Mouse (Mus musculus) megakaryocyte, embryonic 14.5 days (primary cell): ENCODE data around the gene Acod1.

Experiments used
- FLI1 ChIP-seq: IDR thresholded peaks from 2 replicates; pipeline ENCODE4 v1.6.1; 2012; ENCODE audit warnings: low read length, inconsistent platforms, mixed read lengths
- GATA1 ChIP-seq: IDR thresholded peaks from 3 replicates; pipeline ENCODE4 v1.6.1; 2012; ENCODE audit warnings: mixed read lengths, low read length, inconsistent platforms, borderline replicate concordance

- TF ChIP-seq GATA1 (no peak), FLI1 (no peak)
Measured at GRCm38 (mm10) chr14:103102246-103102645, 55.5 kb downstream of the Acod1 start.
